Mouse (Mus musculus): ENCODE data around the gene Gm13090. TPM values are rescaled to one million over a fixed set of nuclear protein-coding genes. Genes with fewer than 3 reads are reported as not detected.

The Gm13090 gene
- total and polyA plus RNA-seq, 2 experiments from 2014 or later: 0.26 TPM; not detected in 1

DNA sequence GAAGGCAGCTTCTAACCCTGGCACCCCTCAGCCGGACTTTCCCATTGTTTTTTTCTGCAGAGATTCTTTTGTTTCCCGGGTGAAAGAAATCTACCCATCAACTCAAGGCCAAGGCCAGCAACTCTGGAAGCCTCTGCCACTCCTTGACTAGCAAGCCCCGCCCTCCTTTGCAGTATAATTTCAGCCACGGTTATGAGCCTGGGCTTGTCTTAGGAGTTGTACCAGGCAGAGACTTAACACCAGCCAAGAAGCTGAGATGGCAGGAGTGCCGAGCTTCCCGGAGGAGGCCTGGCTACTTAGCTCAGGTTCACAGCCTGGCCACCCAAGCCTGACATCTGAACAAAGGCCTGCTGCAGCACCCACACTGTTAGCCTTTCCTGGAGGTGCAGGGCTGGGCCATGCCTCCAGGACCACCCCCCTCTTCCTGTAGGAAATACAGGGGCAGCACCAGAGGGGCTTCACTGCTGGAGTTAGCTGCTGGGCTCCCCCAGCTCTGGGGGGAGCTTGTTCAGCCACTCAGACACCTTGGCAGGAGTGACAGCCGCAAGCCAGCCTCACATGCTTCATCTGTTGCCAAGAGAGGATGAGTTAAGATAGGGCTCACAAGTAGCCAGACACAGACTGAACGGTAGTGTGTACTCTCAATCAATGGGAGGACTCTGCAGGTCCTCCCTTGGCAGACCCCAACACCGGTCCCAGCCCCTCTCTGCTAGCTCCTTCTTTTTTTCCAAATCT lies 41.6 kb downstream of the Gm13090 start:
- peaks cover 9% of the 10 kb centered on the region; the same call in 1 of the 2 replicates for H3K27me3 ChIP-seq (ENCODE audit: control insufficient read depth, insufficient read depth, low read length)
- no peak for ATAC-seq (ENCODE audit: insufficient read depth, low read depth)
- 0 out of 2 replicates have a peak, but pooled peaks cover 4% of the 10 kb centered on the region for H3K4me1 ChIP-seq (ENCODE audit: control insufficient read depth, insufficient read depth)
- no peak overlapping the region for H3K9ac ChIP-seq (replicated peaks; ENCODE audit: low read depth, low read length)
- H3K4me2 ChIP-seq (ENCODE audit: low read depth, low read length): no peak overlapping the region
- H3K27ac ChIP-seq (ENCODE audit: low read depth): no peak overlapping the region
- H3K4me3 ChIP-seq (ENCODE audit: low read depth, low read length): no peak overlapping the region
- WGBS: 50% methylated on average over 9 of the region's 9 CpGs
- no peaks in the 10 kb centered on the region for H3K36me3 ChIP-seq (replicated peaks; ENCODE audit: control insufficient read depth, insufficient read depth, low read length)
- no peaks in the 10 kb centered on the region for H3K9me3 ChIP-seq (replicated peaks; ENCODE audit: control insufficient read depth, low read length)
- TF ChIP-seq CTCF (IDR thresholded peaks at IDR 0.05; ENCODE audit: low read depth): no peak
- no peak for TF ChIP-seq EP300 (IDR thresholded peaks at IDR 0.05; ENCODE audit: low read depth)
- DNase-seq (ENCODE audit: low spot score): no peak

DNA sequence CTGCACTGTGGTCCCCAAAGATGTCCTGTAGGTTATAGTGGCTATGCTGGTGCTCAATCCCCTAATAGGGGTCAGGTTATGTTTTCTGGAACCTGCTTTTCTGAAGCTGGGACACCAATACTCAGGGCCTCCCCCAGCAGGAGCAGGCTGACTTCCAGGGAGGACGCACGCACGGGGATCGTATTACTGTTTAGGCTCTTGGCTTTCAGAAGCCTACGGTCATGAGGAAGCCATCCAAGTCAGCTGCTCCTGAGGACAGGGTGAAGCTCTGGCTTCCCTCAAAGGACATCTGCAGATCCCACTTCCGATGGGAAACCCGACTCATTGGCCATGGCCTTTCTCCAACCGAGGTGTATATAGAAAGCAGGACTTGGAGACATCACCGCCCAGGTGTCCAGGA lies 43.1 kb downstream of the Gm13090 start:
- 0 out of 2 replicates have a peak, but pooled peaks cover 4% of the 10 kb centered on the region for H3K4me1 ChIP-seq (ENCODE audit: control insufficient read depth, insufficient read depth)
- H3K9me3 ChIP-seq (replicated peaks; ENCODE audit: control insufficient read depth, low read length): no peaks in the 10 kb centered on the region
- DNase-seq (ENCODE audit: low spot score): no peak
- H3K4me2 ChIP-seq (ENCODE audit: low read depth, low read length): no peak overlapping the region
- no peak for TF ChIP-seq CTCF (IDR thresholded peaks at IDR 0.05; ENCODE audit: low read depth)
- no peak for TF ChIP-seq EP300 (IDR thresholded peaks at IDR 0.05; ENCODE audit: low read depth)
- H3K4me3 ChIP-seq (ENCODE audit: low read depth, low read length): no peak overlapping the region
- 58% methylated on average over 9 of the region's 9 CpGs for WGBS
- no peak overlapping the region for H3K9ac ChIP-seq (replicated peaks; ENCODE audit: low read depth, low read length)
- no peak for ATAC-seq (ENCODE audit: insufficient read depth, low read depth)
- H3K36me3 ChIP-seq (replicated peaks; ENCODE audit: control insufficient read depth, insufficient read depth, low read length): no peaks in the 10 kb centered on the region
- no peak overlapping the region for H3K27ac ChIP-seq (ENCODE audit: low read depth)
- peaks cover 9% of the 10 kb centered on the region; the same call in 1 of the 2 replicates for H3K27me3 ChIP-seq (ENCODE audit: control insufficient read depth, insufficient read depth, low read length)

DNA sequence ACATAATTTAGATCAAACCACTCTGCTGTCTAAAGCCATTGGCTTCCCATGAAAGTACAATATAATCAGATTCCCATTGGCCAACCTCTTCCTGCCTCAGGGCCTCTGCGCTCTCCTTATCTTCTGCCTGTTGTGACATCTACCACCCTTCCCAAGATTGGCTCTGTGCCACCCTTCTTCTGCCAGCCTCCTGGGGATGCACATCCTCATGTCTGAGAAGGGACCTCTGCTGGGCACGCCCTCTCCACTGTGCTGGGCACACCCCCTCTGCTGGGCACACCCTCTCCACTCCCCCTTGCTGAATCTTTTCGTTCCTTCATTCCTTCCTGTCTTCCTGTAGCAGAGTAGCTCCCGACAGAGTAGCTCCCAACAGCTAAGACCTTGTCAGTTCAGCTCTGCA lies 44.4 kb downstream of the Gm13090 start:
- no peak overlapping the region for H3K27ac ChIP-seq (ENCODE audit: low read depth)
- H3K4me3 ChIP-seq (ENCODE audit: low read depth, low read length): no peak overlapping the region
- no peak overlapping the region for H3K4me2 ChIP-seq (ENCODE audit: low read depth, low read length)
- no peaks in the 10 kb centered on the region for H3K36me3 ChIP-seq (replicated peaks; ENCODE audit: control insufficient read depth, insufficient read depth, low read length)
- no peak overlapping the region for H3K9ac ChIP-seq (replicated peaks; ENCODE audit: low read depth, low read length)
- TF ChIP-seq CTCF (IDR thresholded peaks at IDR 0.05; ENCODE audit: low read depth) (no peak), EP300 (IDR thresholded peaks at IDR 0.05; ENCODE audit: low read depth) (no peak)
- peaks cover 12% of the 10 kb centered on the region for H3K4me1 ChIP-seq (ENCODE audit: control insufficient read depth, insufficient read depth)
- DNase-seq (ENCODE audit: low spot score) (no peak), ATAC-seq (ENCODE audit: insufficient read depth, low read depth) (no peak)
- no peaks in the 10 kb centered on the region for H3K9me3 ChIP-seq (replicated peaks; ENCODE audit: control insufficient read depth, low read length)
- H3K27me3 ChIP-seq (ENCODE audit: control insufficient read depth, insufficient read depth, low read length): peaks cover 9% of the 10 kb centered on the region; the same call in 1 of the 2 replicates
- WGBS: 42% methylated on average over 4 of the region's 4 CpGs

DNA sequence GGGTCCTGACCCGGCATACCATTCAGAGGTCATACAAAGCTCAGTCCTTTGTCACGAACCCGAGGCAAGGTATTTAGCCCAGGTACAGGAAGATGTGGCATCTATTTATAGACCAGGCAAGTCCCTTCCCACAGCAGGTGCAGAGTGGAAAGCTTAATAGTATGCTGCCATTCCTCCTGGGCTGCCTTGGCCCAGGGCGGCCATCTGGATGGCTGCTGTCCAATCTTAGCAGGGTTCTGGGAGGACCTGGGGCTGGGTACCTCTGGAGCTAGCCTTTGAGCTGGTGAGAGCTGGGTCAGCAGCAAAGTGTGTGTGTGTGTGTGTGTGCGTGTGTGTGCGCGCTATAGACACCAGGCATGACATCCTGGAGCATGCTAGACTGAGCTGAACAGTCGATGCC lies 46.1 kb downstream of the Gm13090 start:
- no peak for DNase-seq (ENCODE audit: low spot score)
- no peak overlapping the region for H3K9ac ChIP-seq (replicated peaks; ENCODE audit: low read depth, low read length)
- H3K4me2 ChIP-seq (ENCODE audit: low read depth, low read length): no peak overlapping the region
- WGBS: 58% methylated on average over 8 of the region's 8 CpGs
- no peaks in the 10 kb centered on the region for H3K9me3 ChIP-seq (replicated peaks; ENCODE audit: control insufficient read depth, low read length)
- TF ChIP-seq CTCF (IDR thresholded peaks at IDR 0.05; ENCODE audit: low read depth): no peak
- TF ChIP-seq EP300 (IDR thresholded peaks at IDR 0.05; ENCODE audit: low read depth): no peak
- ATAC-seq (ENCODE audit: insufficient read depth, low read depth): no peak
- H3K4me3 ChIP-seq (ENCODE audit: low read depth, low read length): no peak overlapping the region
- peaks cover 5% of the 10 kb centered on the region for H3K27me3 ChIP-seq (ENCODE audit: control insufficient read depth, insufficient read depth, low read length)
- H3K4me1 ChIP-seq (ENCODE audit: control insufficient read depth, insufficient read depth): peaks cover 22% of the 10 kb centered on the region
- no peaks in the 10 kb centered on the region for H3K36me3 ChIP-seq (replicated peaks; ENCODE audit: control insufficient read depth, insufficient read depth, low read length)
- H3K27ac ChIP-seq (ENCODE audit: low read depth): no peak overlapping the region

DNA sequence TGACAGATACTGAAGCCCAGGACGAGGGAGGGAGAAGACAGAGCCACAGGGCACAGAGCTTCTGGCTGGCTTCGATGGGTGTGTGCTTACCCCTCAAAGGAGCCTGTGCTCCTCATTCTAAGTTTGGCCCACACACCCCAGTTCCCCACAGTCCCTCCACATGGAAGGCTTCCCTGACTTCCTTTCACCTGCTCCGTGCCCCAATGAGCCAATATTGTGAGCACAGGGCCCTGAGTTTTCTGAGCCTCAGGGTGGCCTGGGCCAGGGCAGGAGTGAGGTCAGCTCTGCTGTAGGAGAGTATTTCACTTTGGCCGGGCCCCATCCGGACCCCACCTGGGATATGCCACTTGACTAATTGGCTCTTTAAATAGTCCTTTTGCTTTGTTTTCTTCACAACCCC lies 48.3 kb downstream of the Gm13090 start:
- Histone ChIP-seq H3K4me2 (ENCODE audit: low read depth, low read length) (0 out of 2 replicates have a peak overlapping the region, but pooled peaks have one; percentile 5), H3K27ac (ENCODE audit: low read depth) (no peak overlapping the region), H3K27me3 (ENCODE audit: control insufficient read depth, insufficient read depth, low read length) (peaks cover 6% of the 10 kb centered on the region), H3K36me3 (replicated peaks; ENCODE audit: control insufficient read depth, insufficient read depth, low read length) (no peaks in the 10 kb centered on the region), H3K9ac (replicated peaks; ENCODE audit: low read depth, low read length) (no peak overlapping the region), H3K4me1 (ENCODE audit: control insufficient read depth, insufficient read depth) (peaks cover 18% of the 10 kb centered on the region), H3K4me3 (ENCODE audit: low read depth, low read length) (no peak overlapping the region), H3K9me3 (replicated peaks; ENCODE audit: control insufficient read depth, low read length) (no peaks in the 10 kb centered on the region)
- 50% methylated on average over 5 of the region's 5 CpGs for WGBS
- ATAC-seq (ENCODE audit: insufficient read depth, low read depth): no peak
- DNase-seq (ENCODE audit: low spot score): no peak
- TF ChIP-seq EP300 (IDR thresholded peaks at IDR 0.05; ENCODE audit: low read depth): no peak
- no peak for TF ChIP-seq CTCF (IDR thresholded peaks at IDR 0.05; ENCODE audit: low read depth)

Measured in heart, postnatal 0 days (tissue).